Mouse (Mus musculus) cortical plate, adult 2 months (tissue): ENCODE results near the gene Mgat2.

Experiments used
- CTCF ChIP-seq: fragments of 200-500 bp; IDR thresholded peaks from 2 replicates; pipeline ENCODE4 v1.5.1; 2011; ENCODE audit warnings: mild to moderate bottlenecking, control low read depth, low read length; ENCODE audit not compliant: insufficient read depth; ENCODE audit errors: extremely low read depth
- POLR2A ChIP-seq: fragments of 200-500 bp; IDR thresholded peaks from 2 replicates; pipeline ENCODE4 v1.6.1; 2011; ENCODE audit warnings: mild to moderate bottlenecking, low read length, control low read depth; ENCODE audit not compliant: insufficient read depth; ENCODE audit errors: extremely low read depth

- TF ChIP-seq CTCF = no peak
- TF ChIP-seq POLR2A = no peak
Measured at GRCm38 (mm10) chr12:69220613-69221277, 36.8 kb downstream of the Mgat2 start.
